Mouse (Mus musculus) embryonic facial prominence, embryonic 10.5 days (tissue): Measurements from ENCODE around the gene Masp1. TPM values are rescaled to one million over a fixed set of nuclear protein-coding genes. Genes with fewer than 3 reads are reported as not detected.

Experiments
- DNase-seq: peaks from one replicate; pipeline ENCODE4 v3.0.0-alpha.2; 2017; ENCODE audit warnings: low spot score
- H3K27ac ChIP-seq: fragments of 300-500 bp; sonication (generic); replicated peaks from 2 replicates; pipeline ENCODE4 v1.5.1; 2016; ENCODE audit warnings: mild to moderate bottlenecking
- H3K27me3 ChIP-seq: fragments of 300-500 bp; sonication (generic); replicated peaks from 2 replicates; pipeline ENCODE4 v1.6.1; 2016; ENCODE audit warnings: low read depth, mild to moderate bottlenecking; ENCODE audit not compliant: poor library complexity, severe bottlenecking
- H3K36me3 ChIP-seq: fragments of 300-500 bp; sonication (generic); replicated peaks from 2 replicates; pipeline ENCODE4 v1.6.1; 2016; ENCODE audit warnings: mild to moderate bottlenecking, moderate library complexity
- H3K4me1 ChIP-seq: fragments of 300-500 bp; sonication (generic); 2 replicates; pipeline ENCODE4 v1.6.1; 2016
- H3K4me3 ChIP-seq: fragments of 300-500 bp; sonication (generic); 2 replicates; pipeline ENCODE4 v1.5.1; 2016; ENCODE audit warnings: mild to moderate bottlenecking, moderate library complexity
- H3K9me3 ChIP-seq: fragments of 300-500 bp; sonication (generic); 2 replicates; pipeline ENCODE4 v1.6.1; 2016; ENCODE audit warnings: mild to moderate bottlenecking
- WGBS: fragments of 180-500 bp; shearing (Covaris S2); methylation state at CpG from one replicate; pipeline ENCODE4 v1.1.7; 2016; 5-methylcytosine and 5-hydroxymethylcytosine counted together
- polyA plus RNA-seq: library from polyadenylated mRNA; unstranded; fragments of >200 nt; fragmentation: Nextera tagmentation; extraction: Ambion mirVana; gene quantifications from 2 replicates; pipeline ENCODE4 v1.2.1, GENCODE M21; 2016

The Masp1 gene
- polyA plus RNA-seq, 1 experiment from 2014 or later = 4.5 TPM

GRCm38 (mm10) chr16:23482218-23482617 lies 38.4 kb downstream of the Masp1 start:
- 77% methylated on average over 3 of the region's 3 CpGs for WGBS
- DNase-seq = no peak
- no peak overlapping the region for H3K4me3 ChIP-seq
- H3K9me3 ChIP-seq = no peaks in the 10 kb centered on the region
- H3K36me3 ChIP-seq = no peaks in the 10 kb centered on the region
- no peak overlapping the region for H3K27ac ChIP-seq
- no peaks in the 10 kb centered on the region for H3K4me1 ChIP-seq
- H3K27me3 ChIP-seq = no peaks in the 10 kb centered on the region

GRCm38 (mm10) chr16:23479872-23480603 lies 40.6 kb downstream of the Masp1 start:
- Histone ChIP-seq H3K4me1 (no peaks in the 10 kb centered on the region), H3K27ac (no peak overlapping the region), H3K9me3 (no peaks in the 10 kb centered on the region), H3K4me3 (no peak overlapping the region), H3K36me3 (no peaks in the 10 kb centered on the region), H3K27me3 (no peaks in the 10 kb centered on the region)
- 78% methylated on average over 7 of the region's 7 CpGs for WGBS
- DNase-seq = no peak

- no peaks in the 10 kb centered on the region for H3K27me3 ChIP-seq
- H3K9me3 ChIP-seq = no peaks in the 10 kb centered on the region
- H3K4me1 ChIP-seq = no peaks in the 10 kb centered on the region
- H3K27ac ChIP-seq = no peak overlapping the region
- H3K36me3 ChIP-seq = no peaks in the 10 kb centered on the region
- DNase-seq = no peak
- H3K4me3 ChIP-seq = no peak overlapping the region
Measured at GRCm38 (mm10) chr16:23476598-23476997, 44.0 kb downstream of the Masp1 start.

GRCm38 (mm10) chr16:23475651-23476050 lies 45.0 kb downstream of the Masp1 start:
- no peaks in the 10 kb centered on the region for H3K27me3 ChIP-seq
- WGBS = 89% methylated on average over 4 of the region's 4 CpGs
- H3K36me3 ChIP-seq = no peaks in the 10 kb centered on the region
- H3K27ac ChIP-seq = no peak overlapping the region
- DNase-seq = no peak
- no peaks in the 10 kb centered on the region for H3K9me3 ChIP-seq
- H3K4me3 ChIP-seq = no peak overlapping the region
- H3K4me1 ChIP-seq = no peaks in the 10 kb centered on the region

GRCm38 (mm10) chr16:23472046-23472445 lies 48.6 kb downstream of the Masp1 start:
- 77% methylated on average over 3 of the region's 3 CpGs for WGBS
- DNase-seq = no peak
- H3K27ac ChIP-seq = no peak overlapping the region
- no peaks in the 10 kb centered on the region for H3K36me3 ChIP-seq
- H3K9me3 ChIP-seq = no peaks in the 10 kb centered on the region
- no peak overlapping the region for H3K4me3 ChIP-seq
- H3K4me1 ChIP-seq = no peaks in the 10 kb centered on the region
- H3K27me3 ChIP-seq = no peaks in the 10 kb centered on the region

GRCm38 (mm10) chr16:23471551-23471950 lies 49.1 kb downstream of the Masp1 start:
- Histone ChIP-seq H3K4me3 (no peak overlapping the region), H3K27ac (no peak overlapping the region), H3K27me3 (no peaks in the 10 kb centered on the region), H3K4me1 (no peaks in the 10 kb centered on the region), H3K9me3 (no peaks in the 10 kb centered on the region), H3K36me3 (no peaks in the 10 kb centered on the region)
- WGBS = 94% methylated on average over 6 of the region's 6 CpGs
- DNase-seq = no peak

- Histone ChIP-seq H3K36me3 (no peaks in the 10 kb centered on the region), H3K4me1 (no peaks in the 10 kb centered on the region), H3K27ac (no peak overlapping the region), H3K4me3 (no peak overlapping the region), H3K9me3 (no peaks in the 10 kb centered on the region), H3K27me3 (no peaks in the 10 kb centered on the region)
- DNase-seq = no peak
- 90% methylated on average over 4 of the region's 4 CpGs for WGBS
Measured at GRCm38 (mm10) chr16:23463671-23464347, 56.8 kb downstream of the Masp1 start.

GRCm38 (mm10) chr16:23458906-23459588 lies 61.6 kb downstream of the Masp1 start:
- no peak overlapping the region for H3K4me3 ChIP-seq
- H3K36me3 ChIP-seq = no peaks in the 10 kb centered on the region
- no peaks in the 10 kb centered on the region for H3K9me3 ChIP-seq
- DNase-seq = no peak
- 57% methylated on average over 7 of the region's 7 CpGs for WGBS
- H3K27ac ChIP-seq = no peak overlapping the region
- H3K27me3 ChIP-seq = no peaks in the 10 kb centered on the region
- H3K4me1 ChIP-seq = no peaks in the 10 kb centered on the region

- H3K27ac ChIP-seq = no peak overlapping the region
- H3K4me3 ChIP-seq = no peak overlapping the region
- no peaks in the 10 kb centered on the region for H3K4me1 ChIP-seq
- no peaks in the 10 kb centered on the region for H3K27me3 ChIP-seq
- WGBS = 85% methylated on average over 5 of the region's 5 CpGs
- DNase-seq = no peak
- H3K36me3 ChIP-seq = no peaks in the 10 kb centered on the region
- H3K9me3 ChIP-seq = no peaks in the 10 kb centered on the region
Measured at GRCm38 (mm10) chr16:23457338-23457737, 63.3 kb downstream of the Masp1 start.

GRCm38 (mm10) chr16:23456534-23456933 lies 64.1 kb downstream of the Masp1 start:
- Histone ChIP-seq H3K9me3 (no peaks in the 10 kb centered on the region), H3K4me3 (no peak overlapping the region), H3K36me3 (no peaks in the 10 kb centered on the region), H3K4me1 (no peaks in the 10 kb centered on the region), H3K27me3 (no peaks in the 10 kb centered on the region), H3K27ac (no peak overlapping the region)
- WGBS = 86% methylated on average over 3 of the region's 3 CpGs
- DNase-seq = no peak

- WGBS = 84% methylated on average over 6 of the region's 6 CpGs
Measured at GRCm38 (mm10) chr16:23454376-23454775, 66.2 kb downstream of the Masp1 start.

GRCm38 (mm10) chr16:23452476-23452875 lies 68.1 kb downstream of the Masp1 start:
- Histone ChIP-seq H3K4me1 (no peaks in the 10 kb centered on the region), H3K36me3 (no peaks in the 10 kb centered on the region), H3K27me3 (no peaks in the 10 kb centered on the region), H3K27ac (no peak overlapping the region), H3K9me3 (no peaks in the 10 kb centered on the region), H3K4me3 (no peak overlapping the region)
- peak; percentile 70 for DNase-seq
- 16% methylated on average over 3 of the region's 3 CpGs for WGBS

More at GRCm38 (mm10) chr16:23454376-23454775, 66.2 kb downstream of the Masp1 start:
- Histone ChIP-seq H3K27me3 (no peaks in the 10 kb centered on the region), H3K4me1 (no peaks in the 10 kb centered on the region), H3K27ac (no peak overlapping the region), H3K4me3 (no peak overlapping the region), H3K9me3 (no peaks in the 10 kb centered on the region), H3K36me3 (no peaks in the 10 kb centered on the region)
- DNase-seq = no peak

GRCm38 (mm10) chr16:23450816-23451215 lies 69.8 kb downstream of the Masp1 start:
- H3K9me3 ChIP-seq = no peaks in the 10 kb centered on the region
- H3K4me1 ChIP-seq = no peaks in the 10 kb centered on the region
- no peaks in the 10 kb centered on the region for H3K36me3 ChIP-seq
- no peak for DNase-seq
- no peak overlapping the region for H3K27ac ChIP-seq
- WGBS = 89% methylated on average over 4 of the region's 4 CpGs
- H3K27me3 ChIP-seq = no peaks in the 10 kb centered on the region
- H3K4me3 ChIP-seq = no peak overlapping the region
